Mouse (Mus musculus) forebrain, embryonic 16.5 days (tissue): Measurements from ENCODE around the gene Hs6st1. TPM values are rescaled to one million over a fixed set of nuclear protein-coding genes. Genes with fewer than 3 reads are reported as not detected.

Experiments
- ATAC-seq: fragments of 200-750 bp; cut with Nextera tagmentation; 2 replicates; pipeline ENCODE4 v1.8.0; 2017; ENCODE audit warnings: mild to moderate bottlenecking, moderate library complexity
- H3K27ac ChIP-seq: fragments of 300-500 bp; sonication (generic); 2 replicates; pipeline ENCODE4 v1.5.1; 2014; ENCODE audit warnings: low read length, control low read depth
- H3K27me3 ChIP-seq: fragments of 300-500 bp; sonication (generic); replicated peaks from 2 replicates; pipeline ENCODE4 v1.6.1; 2014; ENCODE audit warnings: low read length; ENCODE audit not compliant: control insufficient read depth, insufficient read depth
- H3K36me3 ChIP-seq: fragments of 300-500 bp; sonication (generic); 2 replicates; pipeline ENCODE4 v1.6.1; 2014; ENCODE audit not compliant: control insufficient read depth, insufficient read depth
- H3K4me1 ChIP-seq: fragments of 300-500 bp; sonication (generic); replicated peaks from 2 replicates; pipeline ENCODE4 v1.6.1; 2014; ENCODE audit warnings: low read length; ENCODE audit not compliant: control insufficient read depth, insufficient read depth
- H3K4me2 ChIP-seq: fragments of 300-500 bp; sonication (generic); 2 replicates; pipeline ENCODE4 v1.6.1; 2014; ENCODE audit warnings: mild to moderate bottlenecking, low read length, control low read depth
- H3K4me3 ChIP-seq: fragments of 300-500 bp; sonication (generic); replicated peaks from 2 replicates; pipeline ENCODE4 v1.5.1; 2014; ENCODE audit warnings: mild to moderate bottlenecking, low read length, control low read depth
- H3K9ac ChIP-seq: fragments of 300-500 bp; sonication (generic); replicated peaks from 2 replicates; pipeline ENCODE4 v1.6.1; 2014; ENCODE audit warnings: low read depth, low read length, control low read depth
- H3K9me3 ChIP-seq: fragments of 300-500 bp; sonication (generic); 2 replicates; pipeline ENCODE4 v1.6.1; 2016; ENCODE audit warnings: low read length; ENCODE audit not compliant: control insufficient read depth
- WGBS: fragments of 180-500 bp; shearing (Covaris S2); extraction: QIAGEN DNeasy Blood & Tissue Kit; methylation state at CpG from one replicate; pipeline ENCODE4 v1.1.7; 2014; 5-methylcytosine and 5-hydroxymethylcytosine counted together
- polyA plus RNA-seq: library from polyadenylated mRNA; unstranded; fragments of >200 nt; fragmentation: Nextera tagmentation; extraction: Ambion mirVana; gene quantifications from 2 replicates; pipeline ENCODE4 v1.2.1, GENCODE M21; 2015

Gene Hs6st1
- polyA plus RNA-seq, 1 experiment from 2014 or later = 7.4 TPM

DNA sequence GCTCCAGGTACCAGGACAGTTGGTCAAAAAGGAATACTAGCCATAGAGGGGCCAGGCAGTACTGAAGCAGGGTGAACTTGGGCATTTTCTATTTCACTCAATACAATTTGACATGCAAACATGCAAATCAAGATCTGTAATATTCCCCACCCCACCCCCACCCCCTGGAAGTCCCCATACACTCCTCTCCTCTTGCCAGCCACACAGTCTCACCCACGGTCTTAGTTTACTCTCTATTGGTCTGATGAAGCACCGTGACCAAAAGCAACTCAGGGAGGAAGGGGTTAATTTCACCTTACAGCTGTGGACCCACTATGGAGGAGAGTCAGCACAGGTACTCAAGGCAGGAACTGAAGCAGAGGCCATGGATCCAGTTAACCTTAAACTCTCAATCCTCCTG lies 14.6 kb upstream of the Hs6st1 start:
- H3K9me3 ChIP-seq = no peaks in the 10 kb centered on the region
- no peak overlapping the region for H3K27ac ChIP-seq
- no peaks in the 10 kb centered on the region for H3K4me1 ChIP-seq
- no peaks in the 10 kb centered on the region for H3K27me3 ChIP-seq
- no peak for ATAC-seq
- H3K36me3 ChIP-seq = no peaks in the 10 kb centered on the region
- 97% methylated on average over 2 of the region's 2 CpGs for WGBS
- H3K4me2 ChIP-seq = no peak overlapping the region
- no peak overlapping the region for H3K9ac ChIP-seq
- H3K4me3 ChIP-seq = no peak overlapping the region

DNA sequence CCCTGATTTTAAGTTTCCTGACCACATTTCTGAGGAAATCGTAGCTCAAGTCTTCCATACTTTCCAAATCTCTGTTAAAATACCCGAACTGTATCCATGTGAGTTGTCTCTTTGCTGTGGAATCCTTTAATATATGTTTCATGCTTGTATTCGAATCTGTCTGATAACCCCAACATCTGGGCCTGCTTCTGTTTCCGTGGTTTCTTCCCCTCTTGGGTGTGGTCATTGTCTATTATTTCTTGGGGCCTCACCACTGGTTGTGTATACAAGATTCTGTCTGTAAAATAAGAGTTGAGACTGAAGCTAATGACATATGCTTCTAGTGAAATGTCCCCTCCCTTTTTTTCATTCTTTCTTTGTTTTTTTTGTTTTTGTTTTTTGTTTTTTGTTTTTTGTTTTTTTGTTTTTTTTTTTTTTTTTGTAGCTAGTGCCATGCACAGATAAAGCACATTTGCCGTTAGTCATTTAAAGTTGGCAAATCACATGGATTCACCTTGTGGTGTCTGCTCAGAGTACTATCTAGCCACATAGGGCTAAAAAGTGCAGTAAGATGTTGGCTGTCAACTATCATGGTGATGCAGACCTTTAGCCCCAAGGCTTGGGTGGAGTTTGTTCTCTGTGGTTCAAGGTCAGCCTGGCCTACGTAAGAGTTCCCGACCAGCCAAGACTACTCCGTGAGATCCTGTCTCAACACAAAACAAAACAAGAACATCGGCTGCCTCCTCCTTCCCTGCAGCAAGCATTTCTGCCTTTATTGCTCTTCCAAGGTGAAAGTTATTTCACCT lies 13.8 kb upstream of the Hs6st1 start:
- no peak overlapping the region for H3K27ac ChIP-seq
- WGBS = 90% methylated on average over 9 of the region's 9 CpGs
- no peak overlapping the region for H3K4me2 ChIP-seq
- H3K9me3 ChIP-seq = no peaks in the 10 kb centered on the region
- ATAC-seq = no peak
- H3K9ac ChIP-seq = no peak overlapping the region
- H3K4me1 ChIP-seq = no peaks in the 10 kb centered on the region
- H3K27me3 ChIP-seq = no peaks in the 10 kb centered on the region
- H3K36me3 ChIP-seq = no peaks in the 10 kb centered on the region
- H3K4me3 ChIP-seq = no peak overlapping the region

DNA sequence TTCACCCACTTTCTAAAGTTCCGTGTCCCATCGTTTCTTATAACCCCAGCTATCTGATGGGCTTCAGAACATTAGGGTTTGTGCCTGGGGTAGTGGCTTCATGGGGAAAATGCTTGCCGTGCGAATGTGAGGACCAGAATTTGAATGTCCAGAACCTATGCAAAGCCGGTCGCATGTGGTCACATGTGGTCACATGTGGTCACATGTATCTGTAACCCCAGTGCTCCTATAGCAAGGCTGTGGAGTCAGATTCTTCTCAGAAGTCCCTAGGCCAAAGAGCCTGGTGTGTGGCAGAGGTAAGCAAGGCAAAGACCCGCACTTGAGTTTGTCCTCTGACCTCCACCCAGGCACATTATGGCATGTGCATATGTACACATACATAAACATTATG lies 13.2 kb upstream of the Hs6st1 start:
- no peak overlapping the region for H3K9ac ChIP-seq
- no peaks in the 10 kb centered on the region for H3K27me3 ChIP-seq
- H3K9me3 ChIP-seq = no peaks in the 10 kb centered on the region
- H3K4me3 ChIP-seq = no peak overlapping the region
- ATAC-seq = no peak
- H3K4me2 ChIP-seq = no peak overlapping the region
- H3K4me1 ChIP-seq = no peaks in the 10 kb centered on the region
- WGBS = 94% methylated on average over 7 of the region's 7 CpGs
- no peaks in the 10 kb centered on the region for H3K36me3 ChIP-seq
- H3K27ac ChIP-seq = no peak overlapping the region

DNA sequence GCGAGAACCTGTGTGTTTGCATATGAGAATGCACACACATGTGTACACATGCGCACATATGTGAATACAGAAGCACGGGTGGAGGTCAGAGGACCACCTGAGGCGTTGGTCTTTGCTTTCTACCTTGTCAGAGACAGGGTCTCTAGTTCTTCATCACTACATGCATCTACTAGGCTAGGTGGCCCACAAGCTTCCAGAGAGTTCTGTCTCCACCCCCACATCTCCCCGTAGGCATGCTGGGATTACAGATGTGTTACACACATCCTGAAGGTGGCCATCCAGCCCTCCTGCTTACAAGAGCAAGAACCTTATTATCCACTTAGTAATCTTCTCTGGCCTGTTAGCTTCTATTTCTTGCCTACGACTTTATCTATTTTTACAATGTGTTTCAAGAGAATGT lies 8.8 kb upstream of the Hs6st1 start:
- Histone ChIP-seq H3K27me3 (no peaks in the 10 kb centered on the region), H3K9me3 (no peaks in the 10 kb centered on the region), H3K36me3 (no peaks in the 10 kb centered on the region), H3K27ac (no peak overlapping the region), H3K4me2 (no peak overlapping the region), H3K9ac (no peak overlapping the region), H3K4me3 (no peak overlapping the region), H3K4me1 (peaks cover 4% of the 10 kb centered on the region; the same call in 1 of the 2 replicates)
- no peak for ATAC-seq
- 84% methylated on average over 6 of the region's 6 CpGs for WGBS

DNA sequence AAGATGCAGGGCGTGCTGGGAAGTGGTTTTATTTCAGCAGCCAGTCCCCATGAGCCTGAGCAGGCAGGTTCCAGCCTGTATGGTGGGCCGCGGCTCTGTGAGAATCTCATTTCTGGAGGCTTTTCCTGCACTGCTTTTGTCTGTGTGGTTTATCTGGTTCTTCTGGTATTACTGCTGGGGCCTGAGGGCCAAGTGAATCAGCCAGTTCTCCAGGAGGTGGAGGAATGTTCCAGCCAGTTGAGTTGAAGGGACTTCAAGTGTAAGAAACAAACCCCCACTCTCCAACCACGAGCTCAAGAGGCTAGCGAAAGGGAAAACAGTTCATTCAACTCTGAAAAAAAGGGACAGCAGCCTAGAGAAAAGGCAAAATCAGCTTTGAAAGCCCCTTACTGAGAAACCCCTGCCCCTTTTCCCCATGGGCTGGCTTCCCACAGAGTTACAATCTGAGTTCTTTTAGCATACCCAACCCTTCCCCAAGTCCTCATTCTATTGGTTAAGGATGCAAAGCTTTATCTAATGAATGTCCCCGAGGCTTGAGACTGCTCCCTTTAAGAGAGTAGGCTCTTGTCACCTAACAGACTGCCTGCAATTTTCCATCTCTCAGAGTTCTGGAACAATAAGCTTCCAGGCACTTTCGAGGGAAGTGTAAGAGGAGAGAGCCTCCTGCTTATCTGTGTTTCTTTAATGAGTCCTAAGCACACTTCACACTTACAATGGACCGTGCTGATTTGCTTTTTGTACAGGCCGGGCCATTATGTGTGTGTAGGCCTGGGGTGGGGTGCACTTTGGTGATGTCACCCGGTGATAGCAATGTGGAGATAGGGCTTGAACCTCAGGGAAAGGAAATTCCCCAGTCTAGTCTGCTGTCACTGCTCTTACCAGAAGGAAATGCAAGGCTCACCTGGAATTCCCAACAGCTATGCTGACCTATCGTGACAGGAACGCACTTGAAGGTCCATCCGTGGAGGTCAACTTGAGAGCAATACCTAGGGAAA lies 7.9 kb upstream of the Hs6st1 start:
- H3K27ac ChIP-seq = no peak overlapping the region
- H3K4me3 ChIP-seq = no peak overlapping the region
- no peaks in the 10 kb centered on the region for H3K27me3 ChIP-seq
- no peak overlapping the region for H3K9ac ChIP-seq
- H3K36me3 ChIP-seq = no peaks in the 10 kb centered on the region
- H3K4me1 ChIP-seq = peaks cover 11% of the 10 kb centered on the region
- ATAC-seq = no peak
- H3K9me3 ChIP-seq = no peaks in the 10 kb centered on the region
- H3K4me2 ChIP-seq = no peak overlapping the region
- 17% methylated on average over 13 of the region's 13 CpGs for WGBS

DNA sequence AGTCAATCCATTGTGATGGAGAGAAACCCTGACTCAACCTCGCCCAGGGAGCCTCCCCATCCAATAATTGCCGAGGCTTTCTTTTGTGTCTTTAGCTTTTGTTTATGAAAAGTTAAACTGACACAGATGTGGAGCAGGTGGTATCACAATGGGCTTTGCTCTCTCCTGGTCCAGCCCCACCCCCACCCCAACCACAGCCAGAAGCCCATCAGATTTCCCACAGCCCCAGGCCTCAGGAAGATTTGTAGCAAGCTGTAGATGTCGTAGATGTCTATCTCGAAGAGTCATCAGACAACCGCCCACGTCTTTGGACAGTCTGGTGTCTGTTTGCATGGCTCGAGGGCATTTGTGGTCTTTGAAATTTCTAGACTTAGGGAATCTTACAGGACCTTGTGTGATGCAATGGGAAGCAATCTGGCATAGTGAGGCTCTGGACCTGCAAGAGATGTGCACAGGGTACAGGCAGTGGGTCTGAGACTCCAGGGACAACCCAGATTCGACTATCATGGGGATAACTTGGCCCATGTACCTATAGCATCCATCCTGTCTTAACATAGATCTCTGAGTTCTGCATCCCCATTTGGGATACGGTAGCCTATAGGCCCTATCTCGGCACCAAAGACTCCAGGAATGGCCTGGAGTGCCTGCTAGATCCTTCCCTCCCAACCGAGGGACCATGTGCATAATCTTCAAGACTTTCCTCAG lies 6.8 kb upstream of the Hs6st1 start:
- no peak for ATAC-seq
- Histone ChIP-seq H3K9me3 (no peaks in the 10 kb centered on the region), H3K9ac (no peak overlapping the region), H3K36me3 (no peaks in the 10 kb centered on the region), H3K4me2 (no peak overlapping the region), H3K4me1 (peaks cover 18% of the 10 kb centered on the region), H3K4me3 (no peak overlapping the region), H3K27me3 (no peaks in the 10 kb centered on the region), H3K27ac (no peak overlapping the region)
- 72% methylated on average over 11 of the region's 11 CpGs for WGBS

DNA sequence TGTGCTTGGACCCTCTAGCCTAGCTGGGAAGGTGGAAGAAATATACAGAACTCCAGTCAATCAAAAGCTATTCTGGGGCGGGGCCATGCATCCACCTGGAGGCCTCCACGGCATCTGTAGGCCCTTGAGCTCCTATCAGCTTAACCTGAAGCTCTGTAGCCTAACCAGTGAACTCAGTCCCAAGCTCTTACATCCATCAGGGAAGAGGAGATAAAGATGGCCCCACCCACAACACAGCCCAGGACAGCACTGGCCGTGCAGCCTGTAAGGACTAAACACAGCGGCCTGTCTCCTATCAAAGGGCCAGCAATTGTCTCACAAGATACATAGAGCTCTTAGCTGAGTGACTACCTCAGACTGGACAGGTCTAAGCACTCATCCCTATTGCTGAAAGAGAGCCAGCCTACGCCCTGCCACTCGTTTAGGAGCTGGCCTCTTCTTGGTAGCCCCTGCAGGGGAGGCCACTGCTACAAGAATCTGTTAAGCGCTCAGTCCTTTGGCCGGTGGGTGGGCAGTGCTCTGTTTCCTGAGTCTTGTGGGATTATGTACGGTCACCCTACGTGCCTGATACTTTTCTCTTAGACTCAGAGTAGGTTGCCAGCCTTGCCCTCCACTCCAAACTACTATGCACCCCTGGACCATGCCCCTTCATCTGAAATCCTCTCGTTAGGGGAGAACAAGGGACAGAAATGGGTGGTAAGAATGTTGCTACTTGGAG lies 6.0 kb upstream of the Hs6st1 start:
- H3K4me1 ChIP-seq = peaks cover 18% of the 10 kb centered on the region
- H3K9me3 ChIP-seq = no peaks in the 10 kb centered on the region
- no peaks in the 10 kb centered on the region for H3K36me3 ChIP-seq
- H3K9ac ChIP-seq = no peak overlapping the region
- ATAC-seq = no peak
- H3K27me3 ChIP-seq = no peaks in the 10 kb centered on the region
- H3K4me2 ChIP-seq = no peak overlapping the region
- no peak overlapping the region for H3K27ac ChIP-seq
- no peak overlapping the region for H3K4me3 ChIP-seq
- WGBS = 79% methylated on average over 11 of the region's 11 CpGs

DNA sequence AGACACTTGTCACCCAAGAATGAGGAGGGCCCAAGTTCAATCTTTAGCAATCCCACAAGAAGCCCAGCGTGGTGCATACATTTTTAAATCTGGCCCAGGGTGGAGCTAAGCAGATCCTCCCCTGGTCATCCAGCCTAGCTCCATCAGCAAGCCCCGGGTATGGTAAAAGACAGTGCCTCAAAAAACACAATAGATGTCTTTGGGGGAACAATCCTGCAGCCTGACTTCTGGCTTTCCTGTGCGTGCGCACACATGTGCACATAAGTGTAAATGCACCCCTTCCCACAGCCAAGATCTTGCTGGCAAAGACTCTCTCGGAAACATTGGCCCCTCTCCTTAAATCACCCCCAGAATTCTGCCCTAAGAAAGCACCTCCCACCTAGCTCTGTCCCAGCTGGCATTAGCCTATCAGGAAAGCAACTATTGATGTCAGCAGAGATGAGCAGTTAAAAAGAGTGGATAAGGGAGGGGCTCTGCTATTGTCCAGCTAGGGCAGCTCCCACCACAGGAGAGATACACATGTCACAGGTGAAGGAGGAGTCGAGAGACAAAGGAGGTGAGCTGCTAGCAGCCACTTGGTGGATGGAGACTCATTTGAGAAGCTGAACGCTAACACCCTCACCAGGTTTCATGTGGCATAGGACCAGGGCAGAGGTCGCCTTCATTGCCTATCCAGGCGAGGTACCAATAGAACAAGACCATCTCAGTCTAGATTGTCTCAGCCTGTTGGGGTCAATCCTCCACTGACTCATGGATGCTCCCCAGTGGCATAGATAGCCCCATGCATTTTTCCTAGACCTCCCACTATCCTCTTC lies 5.2 kb upstream of the Hs6st1 start:
- Histone ChIP-seq H3K27ac (no peak overlapping the region), H3K4me2 (no peak overlapping the region), H3K36me3 (no peaks in the 10 kb centered on the region), H3K9ac (no peak overlapping the region), H3K27me3 (no peaks in the 10 kb centered on the region), H3K9me3 (no peaks in the 10 kb centered on the region), H3K4me1 (peaks cover 23% of the 10 kb centered on the region), H3K4me3 (no peak overlapping the region)
- WGBS = 69% methylated on average over 9 of the region's 9 CpGs
- no peak for ATAC-seq
